Mouse (Mus musculus) urinary bladder, postnatal 10 days (tissue): ENCODE data around the gene Clpp.

Source experiments
- DNase-seq: peaks from one replicate; pipeline ENCODE4 v3.0.0; 2022; ENCODE audit warnings: low spot score

Gene Clpp

DNA sequence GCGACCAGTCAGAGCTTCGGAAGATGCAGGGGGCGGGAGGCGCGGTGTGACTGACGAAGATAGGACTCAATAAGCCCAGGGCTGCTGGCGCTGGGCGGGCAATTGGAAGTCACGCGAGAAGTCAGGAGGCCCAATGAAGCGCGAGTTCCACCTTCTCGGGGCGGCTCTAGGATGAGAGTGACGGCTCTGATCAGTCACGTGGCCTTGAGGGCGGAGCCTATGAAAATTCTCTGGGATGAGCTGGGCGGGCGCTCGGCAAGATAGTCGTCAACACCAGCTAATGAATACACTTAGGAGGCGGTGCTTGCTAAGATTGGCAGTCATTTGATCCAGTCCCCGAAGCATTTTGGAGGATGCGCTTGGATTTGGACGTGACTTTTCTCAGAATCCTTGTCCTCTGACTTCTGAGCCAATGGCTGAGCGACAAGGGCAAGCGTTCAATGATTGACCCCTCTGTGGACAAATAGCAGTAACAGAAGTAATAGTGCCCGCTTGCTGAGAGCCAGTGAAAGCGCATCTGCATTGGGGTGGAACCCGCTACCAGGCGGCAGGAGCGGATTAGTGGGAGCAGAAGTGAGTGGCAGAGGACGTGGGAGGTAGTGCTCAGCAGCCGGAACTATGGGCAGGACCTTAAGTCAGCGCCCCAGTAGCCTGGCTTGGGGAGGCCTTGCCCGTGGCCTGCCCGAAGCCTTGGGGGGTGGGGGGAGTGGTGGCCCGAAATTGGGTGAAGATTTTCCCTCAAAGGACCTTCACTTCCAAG, 41.7 kb downstream of the Clpp start:
- peak; percentile 93 for DNase-seq

DNA sequence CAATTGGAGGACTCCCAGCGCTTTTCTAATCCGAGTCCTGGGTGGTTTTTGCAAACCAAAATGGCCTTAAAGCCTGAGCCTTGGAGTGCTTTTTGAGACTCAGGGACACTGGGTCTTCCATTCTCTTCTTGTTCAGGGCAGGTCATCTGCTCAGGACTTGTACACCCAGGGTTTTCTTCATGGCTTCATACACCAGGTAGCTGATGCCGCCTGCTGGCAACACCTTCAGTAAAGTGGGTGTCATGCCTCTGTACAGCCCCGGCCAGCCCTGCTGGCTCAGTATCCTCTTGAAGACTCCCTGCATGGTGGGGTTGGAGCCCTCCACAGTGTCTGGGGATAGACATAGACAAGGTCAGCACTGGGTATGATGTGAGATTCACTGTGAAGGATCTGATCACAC, 42.7 kb downstream of the Clpp start:
- DNase-seq, result no peak

DNA sequence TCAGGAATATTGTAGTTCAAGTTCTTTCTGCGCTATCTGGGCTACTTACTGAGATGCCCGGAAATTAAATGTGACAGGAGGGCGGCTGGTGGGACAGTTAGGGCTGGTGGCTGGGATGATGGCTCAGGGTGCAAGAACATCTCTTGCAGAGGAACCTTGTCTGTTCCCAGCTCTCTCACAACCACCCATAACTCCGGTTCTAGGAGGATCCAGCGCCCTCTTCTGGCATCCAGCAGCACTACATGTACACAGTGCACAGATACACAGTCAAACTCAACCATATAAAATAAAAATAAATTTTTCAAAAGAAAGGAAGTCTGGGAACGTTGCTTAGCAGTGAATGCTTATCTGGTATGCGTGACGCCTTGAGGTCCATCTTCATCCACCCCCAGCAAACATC, 48.9 kb downstream of the Clpp start:
- no peak for DNase-seq

DNA sequence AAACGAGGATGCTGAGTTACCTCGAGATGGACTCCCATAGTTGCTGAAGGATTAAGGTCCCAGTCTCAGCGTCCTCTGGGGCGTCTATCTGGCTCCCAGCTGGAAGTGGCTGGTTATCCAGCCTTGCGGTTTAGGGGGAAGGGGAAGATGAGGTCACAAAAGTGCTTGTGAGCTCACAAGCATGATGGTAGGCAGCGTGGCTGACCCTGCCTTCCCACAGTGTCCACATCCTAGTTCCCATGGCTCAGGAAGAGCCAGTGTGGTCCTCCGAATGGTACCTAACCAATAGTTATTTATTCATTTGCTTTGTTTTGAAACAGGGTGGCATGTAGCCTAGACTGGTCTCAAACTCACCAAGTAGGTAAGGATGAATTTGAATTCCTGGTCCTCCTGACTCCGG, 51.4 kb downstream of the Clpp start, which contains the start of gene Slc25a41:
TSS of gene Slc25a41 (minus strand) at position 101 of the 400 bp plus-strand sequence.
- no peak for DNase-seq
